Mouse (Mus musculus) kidney, postnatal 36 days (tissue): ENCODE data around the gene Clta.

Source experiments
- DNase-seq, 2 experiments: peaks; one replicate each; pipeline ENCODE4 v3.0.0; 2021 to 2022; ENCODE audit warnings: mixed read lengths in 2 of 2

The Clta gene

GRCm38 (mm10) chr4:44074422-44074821 lies 70.2 kb downstream of the Clta start:
- no peak for DNase-seq

GRCm38 (mm10) chr4:44078358-44078933 lies 74.2 kb downstream of the Clta start:
- DNase-seq: no peak
